Mouse (Mus musculus) midbrain, embryonic 13.5 days (tissue): ENCODE measurements at regions not wholly inside any gene's neighbourhood (a gene's known extent, or its start where the extent isn't known, plus 50 kb on each side); places are given as distances from the start of the nearest gene placed in this dataset.

Source experiments
- ATAC-seq: fragments of 200-750 bp; cut with Nextera tagmentation; 2 replicates; pipeline ENCODE4 v1.8.0; 2017; ENCODE audit warnings: mild to moderate bottlenecking, moderate TSS enrichment, moderate library complexity
- H3K27ac ChIP-seq: fragments of 300-500 bp; sonication (generic); 2 replicates; pipeline ENCODE4 v1.5.1; 2015; ENCODE audit warnings: inconsistent platforms, mild to moderate bottlenecking, moderate library complexity
- H3K27me3 ChIP-seq: fragments of 300-500 bp; sonication (generic); 2 replicates; pipeline ENCODE4 v1.6.1; 2015; ENCODE audit warnings: mild to moderate bottlenecking, inconsistent platforms
- H3K36me3 ChIP-seq: fragments of 300-500 bp; sonication (generic); 2 replicates; pipeline ENCODE4 v1.6.1; 2015; ENCODE audit warnings: mild to moderate bottlenecking, inconsistent platforms
- H3K4me1 ChIP-seq: fragments of 300-500 bp; sonication (generic); replicated peaks from 2 replicates; pipeline ENCODE4 v1.6.1; 2015; ENCODE audit warnings: inconsistent platforms
- H3K4me2 ChIP-seq: fragments of 300-500 bp; sonication (generic); replicated peaks from 2 replicates; pipeline ENCODE4 v1.6.1; 2015; ENCODE audit warnings: moderate library complexity, mild to moderate bottlenecking, inconsistent platforms
- H3K4me3 ChIP-seq: fragments of 300-500 bp; sonication (generic); replicated peaks from 2 replicates; pipeline ENCODE4 v1.5.1; 2015; ENCODE audit warnings: mild to moderate bottlenecking, inconsistent platforms
- H3K9ac ChIP-seq: fragments of 300-500 bp; sonication (generic); replicated peaks from 2 replicates; pipeline ENCODE4 v1.6.1; 2015; ENCODE audit warnings: mild to moderate bottlenecking, inconsistent platforms
- H3K9me3 ChIP-seq: fragments of 300-500 bp; sonication (generic); 2 replicates; pipeline ENCODE4 v1.6.1; 2016; ENCODE audit warnings: mild to moderate bottlenecking, inconsistent platforms
- WGBS: fragments of 180-500 bp; shearing (Covaris S2); methylation state at CpG from one replicate; pipeline ENCODE4 v1.1.7; 2015; 5-methylcytosine and 5-hydroxymethylcytosine counted together

GRCm38 (mm10) chr5:73904146-73904811 lies 164.0 kb downstream of the Usp46 start:
- ATAC-seq, result no peak
- WGBS, result 87% methylated on average over 8 of the region's 8 CpGs
- Histone ChIP-seq H3K9ac (no peak overlapping the region), H3K36me3 (no peaks in the 10 kb centered on the region), H3K4me1 (0 out of 2 replicates have a peak, but pooled peaks cover 4% of the 10 kb centered on the region), H3K27me3 (no peaks in the 10 kb centered on the region), H3K27ac (no peak overlapping the region), H3K4me3 (no peak overlapping the region), H3K4me2 (no peak overlapping the region), H3K9me3 (no peaks in the 10 kb centered on the region)

GRCm38 (mm10) chr5:73912149-73912548 lies 156.1 kb downstream of the Usp46 start:
- Histone ChIP-seq H3K9ac (no peak overlapping the region), H3K27me3 (no peaks in the 10 kb centered on the region), H3K4me2 (no peak overlapping the region), H3K4me1 (no peaks in the 10 kb centered on the region), H3K9me3 (no peaks in the 10 kb centered on the region), H3K36me3 (no peaks in the 10 kb centered on the region), H3K4me3 (no peak overlapping the region), H3K27ac (no peak overlapping the region)
- 87% methylated on average over 1 of the region's 1 CpGs for WGBS
- no peak for ATAC-seq

GRCm38 (mm10) chr5:73913116-73913515 lies 155.1 kb downstream of the Usp46 start:
- H3K4me2 ChIP-seq, result no peak overlapping the region
- WGBS, result 60% methylated on average over 6 of the region's 6 CpGs
- H3K4me3 ChIP-seq, result no peak overlapping the region
- H3K4me1 ChIP-seq, result no peaks in the 10 kb centered on the region
- H3K27me3 ChIP-seq, result no peaks in the 10 kb centered on the region
- H3K9ac ChIP-seq, result no peak overlapping the region
- no peaks in the 10 kb centered on the region for H3K36me3 ChIP-seq
- no peak overlapping the region for H3K27ac ChIP-seq
- no peaks in the 10 kb centered on the region for H3K9me3 ChIP-seq
- ATAC-seq, result no peak

DNA sequence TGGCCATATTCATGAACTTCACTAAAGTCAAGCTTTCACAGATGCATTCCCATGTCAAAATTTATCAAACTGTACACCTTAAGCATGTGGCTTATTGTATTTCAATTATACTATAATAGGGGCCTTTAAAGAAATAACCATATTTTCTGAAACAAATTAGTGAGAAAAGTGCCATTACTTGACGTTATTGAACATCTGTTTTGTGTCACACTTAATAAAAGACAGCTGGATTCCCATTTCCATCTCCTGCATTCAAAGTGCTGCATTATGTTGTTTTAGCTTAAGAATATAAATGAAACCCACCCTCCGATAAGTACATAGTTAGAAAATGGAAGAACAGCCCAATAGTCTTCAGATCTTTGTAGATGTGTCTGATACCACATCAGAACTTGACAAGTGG lies 150.2 kb downstream of the Usp46 start:
- no peak overlapping the region for H3K9ac ChIP-seq
- H3K27ac ChIP-seq, result no peak overlapping the region
- H3K36me3 ChIP-seq, result no peaks in the 10 kb centered on the region
- no peak for ATAC-seq
- no peak overlapping the region for H3K4me2 ChIP-seq
- H3K9me3 ChIP-seq, result no peaks in the 10 kb centered on the region
- no peak overlapping the region for H3K4me3 ChIP-seq
- H3K27me3 ChIP-seq, result no peaks in the 10 kb centered on the region
- WGBS, result 77% methylated on average over 2 of the region's 2 CpGs
- no peaks in the 10 kb centered on the region for H3K4me1 ChIP-seq

GRCm38 (mm10) chr5:73919936-73920335 lies 148.3 kb downstream of the Usp46 start:
- Histone ChIP-seq H3K36me3 (no peaks in the 10 kb centered on the region), H3K9ac (no peak overlapping the region), H3K27ac (no peak overlapping the region), H3K4me2 (no peak overlapping the region), H3K9me3 (no peaks in the 10 kb centered on the region), H3K4me3 (no peak overlapping the region), H3K4me1 (no peaks in the 10 kb centered on the region), H3K27me3 (no peaks in the 10 kb centered on the region)
- WGBS, result 88% methylated on average over 6 of the region's 6 CpGs
- ATAC-seq, result no peak

GRCm38 (mm10) chr5:73927534-73927933 lies 140.7 kb downstream of the Usp46 start:
- 0 out of 2 replicates have a peak, but pooled peaks cover 2% of the 10 kb centered on the region for H3K4me1 ChIP-seq
- no peak overlapping the region for H3K4me2 ChIP-seq
- no peak for ATAC-seq
- no peak overlapping the region for H3K9ac ChIP-seq
- H3K4me3 ChIP-seq, result no peak overlapping the region
- no peaks in the 10 kb centered on the region for H3K36me3 ChIP-seq
- H3K27me3 ChIP-seq, result no peaks in the 10 kb centered on the region
- 67% methylated on average over 9 of the region's 9 CpGs for whole genome bisulfite sequencing
- H3K9me3 ChIP-seq, result no peaks in the 10 kb centered on the region
- no peak overlapping the region for H3K27ac ChIP-seq

DNA sequence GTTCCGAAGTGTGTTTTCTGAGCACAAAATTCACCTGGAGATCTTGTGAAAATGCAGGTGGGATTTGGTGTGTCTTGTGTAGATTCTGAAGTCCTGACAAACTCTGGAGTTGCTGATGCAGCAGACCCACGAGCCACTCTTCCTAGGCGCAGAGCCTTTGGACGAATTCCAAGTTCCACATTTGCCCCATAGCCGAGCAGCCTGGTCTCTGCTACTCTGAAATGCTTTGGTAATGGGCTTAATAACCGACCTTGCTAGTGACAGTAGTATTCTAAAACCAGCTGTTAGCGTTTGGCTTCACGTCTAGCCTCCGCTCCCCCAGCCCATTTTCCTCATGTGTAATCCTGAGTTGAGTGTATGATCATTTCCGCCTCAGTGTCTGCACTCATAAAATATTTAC lies 139.5 kb downstream of the Usp46 start:
- Histone ChIP-seq H3K27me3 (no peaks in the 10 kb centered on the region), H3K4me2 (no peak overlapping the region), H3K36me3 (no peaks in the 10 kb centered on the region), H3K9ac (no peak overlapping the region), H3K27ac (no peak overlapping the region), H3K4me3 (no peak overlapping the region), H3K4me1 (0 out of 2 replicates have a peak, but pooled peaks cover 4% of the 10 kb centered on the region), H3K9me3 (no peaks in the 10 kb centered on the region)
- WGBS, result 81% methylated on average over 10 of the region's 10 CpGs
- ATAC-seq, result no peak

GRCm38 (mm10) chr5:73930205-73930604 lies 138.0 kb downstream of the Usp46 start:
- Histone ChIP-seq H3K27me3 (no peaks in the 10 kb centered on the region), H3K4me3 (no peak overlapping the region), H3K27ac (no peak overlapping the region), H3K9ac (no peak overlapping the region), H3K36me3 (no peaks in the 10 kb centered on the region), H3K4me2 (no peak overlapping the region), H3K9me3 (no peaks in the 10 kb centered on the region), H3K4me1 (0 out of 2 replicates have a peak, but pooled peaks cover 4% of the 10 kb centered on the region)
- 83% methylated on average over 5 of the region's 5 CpGs for WGBS
- ATAC-seq, result no peak

DNA sequence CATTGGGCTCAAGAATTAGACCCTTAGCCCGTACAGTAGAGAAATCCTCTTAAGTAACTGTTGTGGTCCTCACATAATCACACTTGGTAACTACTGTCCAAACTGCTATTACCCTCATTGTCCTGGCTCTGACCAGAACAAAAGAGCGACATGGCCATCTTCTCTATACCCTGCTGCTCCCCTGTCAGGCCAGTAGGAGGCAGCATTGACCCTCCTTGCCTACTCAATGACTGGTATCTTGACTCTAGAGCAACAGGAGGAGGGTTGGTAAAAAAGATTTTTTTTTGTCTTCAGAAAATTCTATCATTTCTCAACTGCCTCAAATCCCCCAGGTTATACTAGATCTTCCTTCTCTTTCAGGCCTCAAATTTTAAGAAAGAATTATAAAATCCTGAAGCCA lies 130.4 kb downstream of the Usp46 start:
- 57% methylated on average over 2 of the region's 2 CpGs for WGBS
- no peak overlapping the region for H3K4me3 ChIP-seq
- ATAC-seq, result no peak

GRCm38 (mm10) chr5:73938450-73938849 lies 129.8 kb downstream of the Usp46 start:
- no peaks in the 10 kb centered on the region for H3K36me3 ChIP-seq

More for the DNA sequence above, 130.4 kb downstream of the Usp46 start:
- H3K4me1 ChIP-seq, result peaks cover under 1% of the 10 kb centered on the region; the same call in 1 of the 2 replicates
- H3K27me3 ChIP-seq, result no peaks in the 10 kb centered on the region
- no peaks in the 10 kb centered on the region for H3K36me3 ChIP-seq
- H3K4me2 ChIP-seq, result no peak overlapping the region
- H3K9ac ChIP-seq, result no peak overlapping the region
- H3K27ac ChIP-seq, result no peak overlapping the region
- no peaks in the 10 kb centered on the region for H3K9me3 ChIP-seq

GRCm38 (mm10) chr5:73942950-73943349 lies 125.3 kb downstream of the Usp46 start:
- 38% methylated on average over 3 of the region's 3 CpGs for WGBS
- peak; percentile 58; the same call in 1 of the 2 replicates for ATAC-seq

More at GRCm38 (mm10) chr5:73938450-73938849, 129.8 kb downstream of the Usp46 start:
- no peak overlapping the region for H3K4me3 ChIP-seq
- H3K4me2 ChIP-seq, result no peak overlapping the region
- H3K27ac ChIP-seq, result no peak overlapping the region
- H3K27me3 ChIP-seq, result no peaks in the 10 kb centered on the region
- H3K4me1 ChIP-seq, result peaks cover 7% of the 10 kb centered on the region; the same call in 1 of the 2 replicates
- WGBS, result 65% methylated on average over 4 of the region's 4 CpGs
- no peaks in the 10 kb centered on the region for H3K9me3 ChIP-seq
- H3K9ac ChIP-seq, result no peak overlapping the region
- ATAC-seq, result no peak

DNA sequence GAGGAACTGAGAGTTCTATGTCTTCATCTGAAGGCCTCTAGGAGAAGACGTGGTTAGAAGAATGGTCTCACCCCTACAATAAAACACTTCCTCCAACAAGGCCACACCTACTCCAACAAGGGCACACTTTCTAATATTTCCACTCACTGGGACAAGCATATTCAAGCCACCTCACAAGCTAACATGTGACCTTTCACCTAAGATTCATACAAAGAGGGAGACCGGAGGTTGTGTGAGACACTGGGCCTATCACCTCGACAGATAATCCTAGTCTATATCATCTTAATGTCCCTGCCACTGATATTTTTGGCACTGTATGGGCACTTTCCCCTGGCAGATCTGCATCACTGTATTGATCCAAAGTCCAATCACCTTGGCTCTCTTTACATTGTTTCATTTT lies 122.6 kb downstream of the Usp46 start:
- 96% methylated on average over 3 of the region's 3 CpGs for WGBS
- no peaks in the 10 kb centered on the region for H3K27me3 ChIP-seq
- ATAC-seq, result no peak
- H3K4me3 ChIP-seq, result no peak overlapping the region
- H3K9ac ChIP-seq, result no peak overlapping the region
- no peaks in the 10 kb centered on the region for H3K36me3 ChIP-seq
- H3K4me2 ChIP-seq, result no peak overlapping the region
- peaks cover 8% of the 10 kb centered on the region for H3K4me1 ChIP-seq
- 0 out of 2 replicates have a peak, but pooled peaks cover 5% of the 10 kb centered on the region for H3K9me3 ChIP-seq
- no peak overlapping the region for H3K27ac ChIP-seq

More at GRCm38 (mm10) chr5:73942950-73943349, 125.3 kb downstream of the Usp46 start:
- Histone ChIP-seq H3K27me3 (no peaks in the 10 kb centered on the region), H3K36me3 (no peaks in the 10 kb centered on the region), H3K9me3 (no peaks in the 10 kb centered on the region), H3K4me3 (no peak overlapping the region), H3K4me1 (peaks cover 7% of the 10 kb centered on the region; the same call in 1 of the 2 replicates), H3K4me2 (no peak overlapping the region), H3K27ac (no peak overlapping the region), H3K9ac (no peak overlapping the region)

- no peak overlapping the region for H3K27ac ChIP-seq
- no peak overlapping the region for H3K4me3 ChIP-seq
- no peaks in the 10 kb centered on the region for H3K36me3 ChIP-seq
- H3K9ac ChIP-seq, result no peak overlapping the region
- no peaks in the 10 kb centered on the region for H3K27me3 ChIP-seq
- no peak for ATAC-seq
- H3K4me2 ChIP-seq, result no peak overlapping the region
- 0 out of 2 replicates have a peak, but pooled peaks cover 5% of the 10 kb centered on the region for H3K9me3 ChIP-seq
- H3K4me1 ChIP-seq, result peaks cover 13% of the 10 kb centered on the region
- 88% methylated on average over 6 of the region's 6 CpGs for WGBS
These were observed 122.1 kb downstream of the Usp46 start for GRCm38 (mm10) chr5:73946164-73946563.
